Mouse (Mus musculus): ENCODE data around the gene Lrrc2. TPM values are rescaled to one million over a fixed set of nuclear protein-coding genes. Genes with fewer than 3 reads are reported as not detected.
A peak's percentile ranks its signal among the peaks of the same experiment; 100 is the strongest.

Gene Lrrc2
- polyA plus RNA-seq, 1 experiment from 2014 or later = not detected

- no peak overlapping the region for H3K27ac ChIP-seq
- H3K4me3 ChIP-seq (replicated peaks) = no peak overlapping the region
- no peaks in the 10 kb centered on the region for H3K9me3 ChIP-seq
- H3K4me2 ChIP-seq = no peak overlapping the region
- H3K9ac ChIP-seq = no peak overlapping the region
- H3K36me3 ChIP-seq (replicated peaks) = no peaks in the 10 kb centered on the region
- peaks cover 21% of the 10 kb centered on the region for H3K4me1 ChIP-seq
- peaks cover 65% of the 10 kb centered on the region for H3K27me3 ChIP-seq
- WGBS = 64% methylated on average over 6 of the region's 6 CpGs
- no peak for ATAC-seq (ENCODE audit: low FRiP score)
These were observed 1.1 kb downstream of the Lrrc2 start for GRCm38 (mm10) chr9:110952398-110952797.

GRCm38 (mm10) chr9:110952931-110953549 is 1.7 kb downstream of the Lrrc2 start:
- Histone ChIP-seq H3K9me3 (no peaks in the 10 kb centered on the region), H3K36me3 (replicated peaks) (no peaks in the 10 kb centered on the region), H3K27me3 (peaks cover 58% of the 10 kb centered on the region), H3K27ac (no peak overlapping the region), H3K4me1 (peaks cover 15% of the 10 kb centered on the region; the same call in 1 of the 2 replicates), H3K4me2 (peak overlapping the region; percentile 88), H3K4me3 (replicated peaks) (peak overlapping the region; percentile 58), H3K9ac (peak overlapping the region; percentile 61; the same call in 1 of the 2 replicates)
- ATAC-seq (ENCODE audit: low FRiP score) = no peak
- 36% methylated on average over 5 of the region's 5 CpGs for WGBS

GRCm38 (mm10) chr9:110953550-110954461 is 2.5 kb downstream of the Lrrc2 start:
- Histone ChIP-seq H3K4me1 (peaks cover 14% of the 10 kb centered on the region; the same call in 1 of the 2 replicates), H3K36me3 (replicated peaks) (no peaks in the 10 kb centered on the region), H3K9ac (peak overlapping the region; percentile 61), H3K27me3 (peaks cover 52% of the 10 kb centered on the region), H3K9me3 (no peaks in the 10 kb centered on the region), H3K4me2 (peak overlapping the region; percentile 88), H3K4me3 (replicated peaks) (peak overlapping the region; percentile 58), H3K27ac (0 out of 2 replicates have a peak overlapping the region, but pooled peaks have one; percentile 36)
- 1% methylated on average over 44 of the region's 44 CpGs for WGBS
- peak; percentile 84 for ATAC-seq (ENCODE audit: low FRiP score)

GRCm38 (mm10) chr9:110954681-110955445 is 3.5 kb downstream of the Lrrc2 start:
- no peak for ATAC-seq (ENCODE audit: low FRiP score)
- no peak overlapping the region for H3K4me3 ChIP-seq (replicated peaks)
- H3K4me2 ChIP-seq = no peak overlapping the region; the same call in 1 of the 2 replicates
- H3K27ac ChIP-seq = no peak overlapping the region
- WGBS = 40% methylated on average over 2 of the region's 2 CpGs
- peaks cover 46% of the 10 kb centered on the region for H3K27me3 ChIP-seq
- peaks cover 14% of the 10 kb centered on the region; the same call in 1 of the 2 replicates for H3K4me1 ChIP-seq
- no peaks in the 10 kb centered on the region for H3K36me3 ChIP-seq (replicated peaks)
- H3K9me3 ChIP-seq = no peaks in the 10 kb centered on the region
- H3K9ac ChIP-seq = no peak overlapping the region

GRCm38 (mm10) chr9:110955962-110956361 is 4.6 kb downstream of the Lrrc2 start:
- peaks cover 14% of the 10 kb centered on the region; the same call in 1 of the 2 replicates for H3K4me1 ChIP-seq
- H3K27me3 ChIP-seq = peaks cover 44% of the 10 kb centered on the region
- no peak for ATAC-seq (ENCODE audit: low FRiP score)
- H3K4me3 ChIP-seq (replicated peaks) = no peak overlapping the region
- H3K36me3 ChIP-seq (replicated peaks) = no peaks in the 10 kb centered on the region
- no peak overlapping the region for H3K9ac ChIP-seq
- WGBS = 88% methylated on average over 6 of the region's 6 CpGs
- H3K9me3 ChIP-seq = no peaks in the 10 kb centered on the region
- no peak overlapping the region for H3K27ac ChIP-seq
- H3K4me2 ChIP-seq = no peak overlapping the region

- no peaks in the 10 kb centered on the region for H3K36me3 ChIP-seq (replicated peaks)
- H3K4me1 ChIP-seq = peaks cover 2% of the 10 kb centered on the region; the same call in 1 of the 2 replicates
- ATAC-seq (ENCODE audit: low FRiP score) = no peak
- H3K4me2 ChIP-seq = no peak overlapping the region
- H3K9me3 ChIP-seq = no peaks in the 10 kb centered on the region
- no peak overlapping the region for H3K9ac ChIP-seq
- no peak overlapping the region for H3K27ac ChIP-seq
- no peak overlapping the region for H3K4me3 ChIP-seq (replicated peaks)
- H3K27me3 ChIP-seq = peaks cover 18% of the 10 kb centered on the region
- 79% methylated on average over 5 of the region's 5 CpGs for WGBS
These were observed 8.3 kb downstream of the Lrrc2 start for GRCm38 (mm10) chr9:110959669-110960068.

GRCm38 (mm10) chr9:110960230-110961149 is 9.1 kb downstream of the Lrrc2 start:
- Histone ChIP-seq H3K9me3 (no peaks in the 10 kb centered on the region), H3K27ac (no peak overlapping the region), H3K4me1 (no peaks in the 10 kb centered on the region), H3K27me3 (peaks cover 10% of the 10 kb centered on the region), H3K9ac (no peak overlapping the region), H3K36me3 (replicated peaks) (no peaks in the 10 kb centered on the region), H3K4me3 (replicated peaks) (no peak overlapping the region), H3K4me2 (no peak overlapping the region)
- ATAC-seq (ENCODE audit: low FRiP score) = no peak
- 90% methylated on average over 13 of the region's 13 CpGs for WGBS

- 93% methylated on average over 8 of the region's 8 CpGs for WGBS
- Histone ChIP-seq H3K27ac (no peak overlapping the region), H3K4me1 (no peaks in the 10 kb centered on the region), H3K4me3 (replicated peaks) (no peak overlapping the region), H3K9ac (no peak overlapping the region), H3K36me3 (replicated peaks) (no peaks in the 10 kb centered on the region), H3K9me3 (no peaks in the 10 kb centered on the region), H3K27me3 (0 out of 2 replicates have a peak, but pooled peaks cover 2% of the 10 kb centered on the region), H3K4me2 (no peak overlapping the region)
- ATAC-seq (ENCODE audit: low FRiP score) = no peak
These were observed 10.0 kb downstream of the Lrrc2 start for GRCm38 (mm10) chr9:110961386-110961785.

GRCm38 (mm10) chr9:110963566-110964115 is 12.3 kb downstream of the Lrrc2 start:
- no peak for ATAC-seq (ENCODE audit: low FRiP score)
- Histone ChIP-seq H3K4me3 (replicated peaks) (no peak overlapping the region), H3K27ac (no peak overlapping the region), H3K27me3 (no peaks in the 10 kb centered on the region), H3K36me3 (replicated peaks) (no peaks in the 10 kb centered on the region), H3K4me1 (no peaks in the 10 kb centered on the region), H3K9me3 (no peaks in the 10 kb centered on the region), H3K4me2 (no peak overlapping the region), H3K9ac (no peak overlapping the region)
- WGBS = 92% methylated on average over 8 of the region's 8 CpGs

- Histone ChIP-seq H3K27me3 (no peaks in the 10 kb centered on the region), H3K4me2 (no peak overlapping the region), H3K9me3 (no peaks in the 10 kb centered on the region), H3K4me1 (no peaks in the 10 kb centered on the region), H3K36me3 (replicated peaks) (no peaks in the 10 kb centered on the region), H3K4me3 (replicated peaks) (no peak overlapping the region), H3K27ac (no peak overlapping the region), H3K9ac (no peak overlapping the region)
- 91% methylated on average over 22 of the region's 22 CpGs for WGBS
- no peak for ATAC-seq (ENCODE audit: low FRiP score)
These were observed 13.9 kb downstream of the Lrrc2 start for GRCm38 (mm10) chr9:110965062-110965909.
